Mouse (Mus musculus) left cerebral cortex, postnatal 14 days (tissue): ENCODE data around the gene Klk8. TPM values are rescaled to one million over a fixed set of nuclear protein-coding genes. Genes with fewer than 3 reads are reported as not detected.

Experiments used
- DNase-seq, 2 experiments: peaks; one replicate each; pipeline ENCODE4 v3.0.0; 2021 to 2022; ENCODE audit warnings: low spot score in 2 of 2, mixed read lengths in 1 of 2
- intact Hi-C: fragments of 180-260 bp; cut with DNase I; formaldehyde crosslinking; loops from one replicate; pipeline ENCODE4 v1.15.1; 2025
- long read RNA-seq, 2 experiments: library from polyadenylated mRNA; stranded (forward); transcript quantifications; one replicate each; pipeline ENCODE4 v2.0.0; 2021
- total RNA-seq, 2 experiments: library from RNA; stranded (reverse); gene quantifications; 2 replicates each; pipeline ENCODE4 v1.2.3; 2021

The Klk8 gene
- total RNA-seq, result 1 to 10 TPM; 3.3 to 5.5 TPM
- long read RNA-seq, experiment 1, partial matches to known transcripts, result 0 of 2 reads
- long read RNA-seq, experiment 1, other reads (novel, unspliced or antisense), result 1 of 2 reads
- long read RNA-seq, experiment 2, result 0 reads

GRCm38 (mm10) chr7:43797333-43797769 is at the start of gene Klk8:
TSS of gene Klk8 (plus strand) at chr7:43797577.
- DNase-seq, result no peak
- intact Hi-C loops, result loop anchor here (5.0 kb wide), 1 partner anchor 95 kb away; no protein-coding TSS in a partner anchor

- intact Hi-C loops, result no loop called here
- no peak for DNase-seq
Measured at GRCm38 (mm10) chr7:43747788-43748187, 49.6 kb upstream of the Klk8 start.

GRCm38 (mm10) chr7:43752806-43753205 is 44.6 kb upstream of the Klk8 start:
- intact Hi-C loops, result no loop called here
- DNase-seq, result no peak

GRCm38 (mm10) chr7:43766484-43766883 is 30.9 kb upstream of the Klk8 start:
- intact Hi-C loops, result no loop called here
- DNase-seq, result no peak

GRCm38 (mm10) chr7:43768597-43768996 is 28.8 kb upstream of the Klk8 start, which contains the start of gene Klk12:
TSS of gene Klk12 (plus strand) at chr7:43768897.
- no peak for DNase-seq
- intact Hi-C loops, result no loop called here

- intact Hi-C loops, result no loop called here
- no peak for DNase-seq
Measured at GRCm38 (mm10) chr7:43769636-43770035, 27.7 kb upstream of the Klk8 start.

- intact Hi-C loops, result no loop called here
- no peak for DNase-seq
Measured at GRCm38 (mm10) chr7:43770701-43771100, 26.7 kb upstream of the Klk8 start.

- intact Hi-C loops, result no loop called here
Measured at GRCm38 (mm10) chr7:43771916-43772315, 25.5 kb upstream of the Klk8 start.

GRCm38 (mm10) chr7:43772901-43773300 is 24.5 kb upstream of the Klk8 start:
- no peak for DNase-seq

More at GRCm38 (mm10) chr7:43771916-43772315, 25.5 kb upstream of the Klk8 start:
- DNase-seq, result no peak

GRCm38 (mm10) chr7:43774364-43774763 is 23.0 kb upstream of the Klk8 start, which contains the start of gene Klk11:
TSS of gene Klk11 (plus strand) at chr7:43774604.
- intact Hi-C loops, result no loop called here
- no peak for DNase-seq

More at GRCm38 (mm10) chr7:43772901-43773300, 24.5 kb upstream of the Klk8 start:
- intact Hi-C loops, result no loop called here

- intact Hi-C loops, result no loop called here
- DNase-seq, result no peak
Measured at GRCm38 (mm10) chr7:43774802-43775201, 22.6 kb upstream of the Klk8 start.

- intact Hi-C loops, result no loop called here
- DNase-seq, result no peak
Measured at GRCm38 (mm10) chr7:43775311-43776057, 21.9 kb upstream of the Klk8 start.

GRCm38 (mm10) chr7:43776506-43776905 is 20.9 kb upstream of the Klk8 start:
- DNase-seq, result no peak
- intact Hi-C loops, result no loop called here

GRCm38 (mm10) chr7:43777423-43777822 is 20.0 kb upstream of the Klk8 start:
- no peak for DNase-seq

GRCm38 (mm10) chr7:43778176-43778970 is 19.0 kb upstream of the Klk8 start:
- no peak for DNase-seq
- intact Hi-C loops, result no loop called here

More at GRCm38 (mm10) chr7:43777423-43777822, 20.0 kb upstream of the Klk8 start:
- intact Hi-C loops, result no loop called here

GRCm38 (mm10) chr7:43780241-43780640 is 17.1 kb upstream of the Klk8 start:
- intact Hi-C loops, result loop anchor here (5.0 kb wide), 1 partner anchor 98 kb away; no protein-coding TSS in a partner anchor
- no peak for DNase-seq

GRCm38 (mm10) chr7:43780746-43781145 is 16.6 kb upstream of the Klk8 start, which contains the start of gene Klk10:
TSS of gene Klk10 (plus strand) at chr7:43781035.
- intact Hi-C loops, result loop anchor here (5.0 kb wide), 1 partner anchor 98 kb away; no protein-coding TSS in a partner anchor

GRCm38 (mm10) chr7:43781541-43781940 is 15.8 kb upstream of the Klk8 start:
- intact Hi-C loops, result loop anchor here (5.0 kb wide), 1 partner anchor 99 kb away; no protein-coding TSS in a partner anchor

More at GRCm38 (mm10) chr7:43780746-43781145, 16.6 kb upstream of the Klk8 start, which contains the start of gene Klk10:
- DNase-seq, result no peak

More at GRCm38 (mm10) chr7:43781541-43781940, 15.8 kb upstream of the Klk8 start:
- no peak for DNase-seq
